Mouse (Mus musculus): ENCODE measurements around the gene Dnajb2. TPM values are rescaled to one million over a fixed set of nuclear protein-coding genes. Genes with fewer than 3 reads are reported as not detected.
A peak's percentile ranks its signal among the peaks of the same experiment; 100 is the strongest.

Gene Dnajb2
- total and polyA plus RNA-seq, 3 experiments: 12.9 to 18.9 TPM; not detected in 1

GRCm38 (mm10) chr1:75221538-75221937, 14.7 kb upstream of the Dnajb2 start:
- H3K27me3 ChIP-seq (ENCODE audit: control insufficient read depth in 1 of 2, insufficient read depth in 2 of 2, low read length in 2 of 2): no peaks in the 10 kb centered on the region
- H3K4me1 ChIP-seq (ENCODE audit: control insufficient read depth in 1 of 2, insufficient read depth in 2 of 2, low read length in 2 of 2): peaks cover 29 to 47% of the 10 kb centered on the region in 2 experiments
- H3K9me3 ChIP-seq (replicated peaks; ENCODE audit: insufficient read depth, low read length): no peaks in the 10 kb centered on the region
- peaks cover 23% of the 10 kb centered on the region for H3K79me2 ChIP-seq (ENCODE audit: control insufficient read depth, insufficient read depth, low read length, poor library complexity)
- TF ChIP-seq BHLHE40 (IDR thresholded peaks at IDR 0.05; ENCODE audit: borderline replicate concordance, low read depth, low read length) (no peak), MAZ (IDR thresholded peaks at IDR 0.05; ENCODE audit: low read depth, low read length) (no peak), MEF2A (IDR thresholded peaks at IDR 0.05; ENCODE audit: extremely low read depth, insufficient replicate concordance, low read depth, low read length, poor library complexity, severe bottlenecking) (no peak), MYC (IDR thresholded peaks at IDR 0.05; ENCODE audit: low read depth, low read length) (no peak), USF1 (IDR thresholded peaks at IDR 0.05; ENCODE audit: low read depth, low read length) (no peak), TBP (IDR thresholded peaks at IDR 0.05; ENCODE audit: low read depth, low read length) (no peak), TAL1 (IDR thresholded peaks at IDR 0.05; ENCODE audit: low read length) (no peak), UBTF (IDR thresholded peaks at IDR 0.05; ENCODE audit: borderline replicate concordance, insufficient read depth, low read depth, low read length) (no peak), ELF1 (IDR thresholded peaks at IDR 0.05; ENCODE audit: low read depth, low read length) (no peak)
- no peak overlapping the region for H3K9ac ChIP-seq (ENCODE audit: control insufficient read depth, low read depth, low read length, poor library complexity, severe bottlenecking)
- H3K4me3 ChIP-seq (ENCODE audit: control insufficient read depth in 1 of 2, insufficient read depth in 1 of 2, low read depth in 2 of 2, low read length in 2 of 2): no peak overlapping the region
- H3K27ac ChIP-seq (ENCODE audit: control insufficient read depth, low read depth, low read length): no peak overlapping the region
- no peak for DNase-seq (ENCODE audit: low read depth, low spot score)
- H3K36me3 ChIP-seq (ENCODE audit: control insufficient read depth in 1 of 2, insufficient read depth in 2 of 2, low read length in 2 of 2): peaks cover 1 to 40% of the 10 kb centered on the region in 2 experiments

DNA sequence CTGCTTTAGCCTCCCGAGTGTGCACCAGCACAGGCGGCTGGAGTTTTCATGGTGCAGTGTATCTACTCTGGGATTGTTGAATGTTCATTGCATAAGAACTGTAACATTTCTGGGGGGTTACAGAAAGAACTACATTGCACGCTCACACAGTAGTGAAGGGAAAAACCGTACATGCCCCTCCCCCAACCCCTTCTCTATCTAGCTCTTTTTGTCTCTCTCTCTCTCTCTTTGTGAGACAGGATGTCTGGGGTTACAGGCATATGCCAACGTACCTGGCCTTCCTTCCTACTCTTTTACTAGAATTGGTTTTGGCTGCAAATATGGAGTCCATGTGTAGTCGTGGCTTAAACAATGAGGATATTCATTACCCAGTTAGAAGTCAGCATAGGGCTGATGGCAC, 13.3 kb upstream of the Dnajb2 start:
- DNase-seq (ENCODE audit: low read depth, low spot score): no peak
- Histone ChIP-seq H3K9me3 (replicated peaks; ENCODE audit: insufficient read depth, low read length) (no peaks in the 10 kb centered on the region), H3K79me2 (ENCODE audit: control insufficient read depth, insufficient read depth, low read length, poor library complexity) (peaks cover 12% of the 10 kb centered on the region), H3K4me3 (ENCODE audit: control insufficient read depth in 1 of 2, insufficient read depth in 1 of 2, low read depth in 2 of 2, low read length in 2 of 2) (peak overlapping the region; percentile 35 to 66), H3K27me3 (ENCODE audit: control insufficient read depth in 1 of 2, insufficient read depth in 2 of 2, low read length in 2 of 2) (no peaks in the 10 kb centered on the region), H3K4me1 (ENCODE audit: control insufficient read depth in 1 of 2, insufficient read depth in 2 of 2, low read length in 2 of 2) (peaks cover 36 to 51% of the 10 kb centered on the region in 2 experiments), H3K9ac (ENCODE audit: control insufficient read depth, low read depth, low read length, poor library complexity, severe bottlenecking) (peak overlapping the region; percentile 51), H3K27ac (ENCODE audit: control insufficient read depth, low read depth, low read length) (peak overlapping the region; percentile 70), H3K36me3 (ENCODE audit: control insufficient read depth in 1 of 2, insufficient read depth in 2 of 2, low read length in 2 of 2) (peaks cover 0 to 43% of the 10 kb centered on the region in 2 experiments; a peak in 2 of 4 replicates)
- TF ChIP-seq E2F4 (IDR thresholded peaks at IDR 0.05; ENCODE audit: borderline replicate concordance, low read depth, low read length) (no peak), ZNF384 (IDR thresholded peaks at IDR 0.05; ENCODE audit: low read depth, low read length) (no peak), HCFC1 (IDR thresholded peaks at IDR 0.05; ENCODE audit: low read depth, low read length) (no peak), ZMIZ1 (IDR thresholded peaks at IDR 0.05; ENCODE audit: low read depth, low read length) (no peak), RCOR1 (IDR thresholded peaks at IDR 0.05; ENCODE audit: low read depth, low read length) (no peak), ZKSCAN1 (IDR thresholded peaks at IDR 0.05; ENCODE audit: low read depth, low read length) (no peak), NELFE (IDR thresholded peaks at IDR 0.05; ENCODE audit: low read depth, low read length) (no peak), BHLHE40 (IDR thresholded peaks at IDR 0.05; ENCODE audit: borderline replicate concordance, low read depth, low read length) (no peak), USF1 (IDR thresholded peaks at IDR 0.05; ENCODE audit: low read depth, low read length) (no peak), JUND (IDR thresholded peaks at IDR 0.05; ENCODE audit: low read depth, low read length) (no peak), TBP (IDR thresholded peaks at IDR 0.05; ENCODE audit: low read depth, low read length) (no peak), MYC (IDR thresholded peaks at IDR 0.05; ENCODE audit: low read depth, low read length) (no peak), SIN3A (IDR thresholded peaks at IDR 0.05; ENCODE audit: low read length) (no peak)
